Mouse (Mus musculus) frontal cortex, postnatal 14 days (tissue): Measurements from ENCODE around the gene Trpv6.

ENCODE experiments used
- DNase-seq, 2 experiments: peaks; one replicate each; pipeline ENCODE4 v3.0.0; 2022; ENCODE audit warnings: low spot score in 2 of 2

Gene Trpv6

DNA sequence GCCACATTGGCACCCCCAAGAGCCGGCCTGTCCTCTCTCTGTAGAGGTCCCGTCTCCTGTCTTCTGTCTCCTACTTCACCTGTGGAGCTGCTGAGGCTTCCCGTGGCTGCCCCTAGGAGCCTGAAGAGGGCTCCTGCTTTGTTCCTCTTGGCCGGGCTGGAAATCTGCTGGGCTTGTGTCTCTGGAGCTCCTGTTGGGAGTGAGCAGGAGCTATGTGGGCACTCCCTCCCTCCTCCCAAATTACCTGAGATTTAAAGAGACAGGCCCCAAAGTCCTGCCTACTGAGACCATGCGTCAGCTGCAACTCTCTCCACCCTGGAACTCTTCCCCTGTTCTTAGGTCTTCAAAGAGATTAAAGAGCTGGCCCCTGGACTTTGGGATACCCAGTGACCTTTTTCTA is at the start of gene Trpv6:
Gene Trpv6 (minus strand): TSS at position 228 of the 400 bp plus-strand sequence.
- no peak for DNase-seq

DNA sequence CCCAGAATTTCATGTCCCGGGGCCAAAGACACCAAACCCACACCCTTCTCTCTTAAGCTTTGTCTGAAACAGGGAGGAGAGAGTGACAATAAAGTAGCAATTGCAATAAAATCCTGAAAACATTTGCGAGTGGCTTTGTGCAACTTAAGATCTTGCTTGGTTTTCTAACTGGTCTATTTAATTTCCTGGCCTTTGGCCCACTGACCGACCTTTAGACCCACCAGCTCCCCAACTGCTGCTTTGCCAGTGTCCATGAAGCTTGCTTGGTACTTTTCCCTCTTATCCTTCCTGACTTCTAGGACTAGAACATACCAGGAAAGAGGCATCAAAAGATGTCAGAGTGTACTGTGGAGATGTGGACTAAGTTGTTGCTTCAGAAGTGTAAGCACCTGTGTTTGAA is 49.4 kb upstream of the Trpv6 start:
- DNase-seq, result no peak

DNA sequence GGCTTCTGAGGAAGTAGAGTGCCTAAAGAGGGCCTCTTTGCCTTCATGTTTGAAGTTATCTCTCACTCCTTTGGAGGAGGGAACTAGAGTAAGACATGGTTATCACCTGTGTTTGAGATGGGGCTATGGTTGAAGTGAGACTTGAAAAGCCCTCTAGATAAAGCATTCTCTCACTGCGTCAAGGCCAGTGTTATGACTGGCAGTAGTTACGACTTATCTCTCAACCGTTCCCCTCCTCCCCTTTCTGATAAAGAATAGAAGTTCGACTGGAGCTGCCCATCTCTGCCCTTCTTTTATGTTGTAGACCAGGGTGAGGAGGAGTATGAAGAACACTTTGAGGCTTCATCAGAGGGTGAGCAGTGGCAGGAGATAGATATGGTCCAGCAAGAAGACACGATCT is 48.7 kb upstream of the Trpv6 start:
- no peak for DNase-seq

DNA sequence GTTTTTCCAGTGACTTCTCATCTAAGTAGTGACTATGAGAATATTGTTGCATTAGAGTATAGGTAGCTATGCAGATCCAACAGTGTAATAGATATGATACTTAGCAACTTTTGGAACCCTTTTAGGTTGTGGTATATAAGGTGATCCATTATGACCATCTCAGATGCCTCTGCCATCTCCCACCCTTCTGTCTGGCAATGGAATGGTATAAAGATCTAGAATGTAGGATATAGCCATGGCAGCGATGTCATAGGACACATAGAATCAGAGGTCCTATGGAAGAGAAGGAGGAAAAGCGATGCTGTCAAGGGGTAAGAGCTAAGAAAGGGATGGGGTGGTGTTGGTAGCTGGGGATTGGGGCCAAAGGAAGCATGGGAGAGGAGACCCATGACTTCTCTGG is 47.9 kb upstream of the Trpv6 start, which contains the start of gene Llcfc1:
Gene Llcfc1 (plus strand): TSS at position 301 of the 400 bp plus-strand sequence.
- DNase-seq, result no peak

DNA sequence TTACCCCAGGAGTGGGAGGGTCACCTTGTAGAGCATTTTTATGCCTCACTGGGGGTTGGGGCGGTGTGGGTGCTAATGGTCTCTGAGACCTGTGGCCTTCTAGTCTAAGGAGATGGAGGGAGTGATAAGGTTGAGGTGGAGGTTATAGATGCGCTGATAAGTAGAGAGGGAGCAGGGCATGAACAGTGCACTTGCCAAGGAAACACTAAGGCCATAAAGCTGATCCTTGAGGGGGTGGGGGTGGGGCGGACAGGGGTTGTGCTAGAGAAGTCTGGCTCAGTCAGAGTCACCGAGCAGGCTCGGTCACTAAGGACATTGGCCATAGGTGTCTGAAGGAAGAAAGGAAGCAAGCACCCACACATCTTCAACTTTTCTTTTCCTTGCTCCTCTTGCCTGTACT is 45.5 kb upstream of the Trpv6 start:
- DNase-seq, result no peak

DNA sequence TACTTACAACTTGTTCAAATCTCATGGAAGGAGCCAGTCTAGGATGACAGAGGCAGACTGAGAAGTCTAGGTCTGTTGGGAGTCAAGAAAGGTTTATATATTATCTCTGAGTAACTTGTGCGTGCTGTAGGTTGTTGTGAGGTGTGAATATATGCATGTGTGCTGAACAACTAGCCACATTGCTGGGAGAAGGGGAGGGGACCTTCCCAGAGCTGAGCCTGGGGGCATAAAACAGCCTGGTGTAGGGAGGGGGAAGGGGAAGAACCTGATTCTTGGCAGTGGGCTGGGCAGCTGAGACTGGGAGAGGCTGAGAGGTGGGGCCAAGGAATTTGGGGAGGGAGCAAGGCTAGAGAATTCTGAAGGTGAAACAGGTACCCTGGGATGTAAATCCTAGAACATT is 44.5 kb upstream of the Trpv6 start, which contains the start of gene Trpv5:
Gene Trpv5 (minus strand): TSS at position 101 of the 400 bp plus-strand sequence.
- no peak for DNase-seq

DNA sequence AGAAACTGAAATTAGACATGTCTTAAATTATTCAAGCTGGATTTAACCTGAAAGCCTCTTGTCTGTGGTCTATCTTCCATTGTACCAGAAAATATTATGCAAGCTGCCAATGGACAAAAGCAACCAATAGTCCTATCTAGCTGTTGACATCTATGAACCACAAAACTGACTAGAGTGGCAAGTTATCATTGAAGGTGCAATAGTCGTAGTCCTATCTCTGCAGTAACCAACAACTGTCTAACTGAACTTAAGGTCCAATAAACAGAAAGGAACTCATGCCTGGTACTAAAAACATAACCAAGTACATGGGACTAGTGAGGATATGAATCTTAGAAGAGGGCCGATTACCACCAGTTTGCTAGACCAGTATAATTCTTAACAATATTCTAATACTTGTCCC is 40.3 kb upstream of the Trpv6 start:
- DNase-seq, result no peak

DNA sequence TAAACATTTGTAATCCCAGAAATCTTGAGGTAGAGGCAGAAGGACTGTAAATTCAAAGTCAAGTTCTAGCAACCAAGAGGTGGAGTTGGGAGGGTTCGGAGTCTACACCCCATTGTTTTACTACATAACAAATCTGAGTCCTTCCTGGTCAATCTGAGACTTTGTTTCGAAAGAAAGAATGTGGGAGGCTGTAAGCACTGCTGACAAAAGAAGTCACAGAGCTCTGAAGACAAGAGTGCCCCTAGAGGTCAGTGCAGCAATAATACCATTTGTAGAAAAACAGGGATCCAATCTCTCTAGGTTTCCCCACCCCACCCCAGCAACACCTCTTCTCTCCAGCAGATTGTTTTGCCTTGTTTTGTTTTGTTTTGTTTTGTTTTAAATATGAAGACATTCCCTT is 26.1 kb upstream of the Trpv6 start:
- no peak for DNase-seq

DNA sequence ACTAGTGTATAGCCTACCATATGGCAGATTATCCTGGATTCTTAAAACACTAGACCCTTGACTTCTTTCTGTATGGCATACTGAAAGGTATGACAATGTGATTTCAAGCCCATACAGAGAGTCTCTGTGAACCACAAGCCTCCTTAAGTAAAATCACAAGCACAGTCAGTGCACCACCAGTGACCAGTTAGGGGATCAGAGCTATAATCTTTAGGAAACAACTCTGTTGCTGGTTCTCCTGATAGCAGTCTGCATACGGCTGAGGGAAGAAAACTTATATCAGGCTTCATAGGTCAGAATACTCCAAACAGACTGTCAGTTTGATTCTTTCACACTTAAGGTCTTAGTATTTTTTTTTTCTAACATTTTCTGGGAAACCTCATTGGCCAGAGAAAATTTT is 22.3 kb upstream of the Trpv6 start:
- no peak for DNase-seq

DNA sequence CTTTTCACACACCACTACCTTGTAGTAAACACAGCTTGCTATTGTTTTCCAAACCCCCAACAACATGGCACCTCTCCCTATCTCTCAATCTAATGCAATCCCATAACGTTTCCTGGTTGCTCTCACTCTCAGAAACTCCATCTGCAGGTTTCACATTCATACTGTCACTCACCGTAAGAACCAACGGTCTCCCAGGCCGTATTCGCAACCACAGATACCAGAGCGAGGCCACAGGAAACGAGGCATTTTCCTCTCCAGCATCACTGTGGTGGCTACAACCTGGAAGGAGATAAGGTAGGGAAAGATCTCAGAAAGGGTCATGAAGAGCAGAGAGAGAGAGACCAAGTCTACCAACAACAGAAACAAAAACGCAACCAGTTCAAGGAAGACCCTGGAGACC is 18.4 kb upstream of the Trpv6 start:
- DNase-seq, result no peak

DNA sequence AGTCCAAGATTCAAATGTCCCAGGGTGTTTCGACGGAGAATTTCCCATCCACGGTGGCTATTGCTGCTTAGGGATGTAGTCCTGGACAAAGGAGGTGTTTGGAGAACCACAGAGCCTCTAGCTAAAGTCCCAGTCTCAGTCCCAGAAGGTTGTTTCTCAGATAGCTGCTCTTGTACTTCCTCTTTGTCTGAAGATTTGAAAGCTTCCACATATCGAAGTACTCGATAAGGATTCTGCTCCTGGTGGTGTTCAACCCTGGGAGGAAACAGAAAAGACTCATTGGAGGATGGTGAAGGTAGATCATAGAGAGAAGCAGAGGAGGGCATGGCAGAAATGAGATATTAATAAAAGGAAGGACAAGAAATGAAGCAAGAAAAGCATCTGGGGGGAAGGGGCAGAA is 17.0 kb upstream of the Trpv6 start:
- no peak for DNase-seq

DNA sequence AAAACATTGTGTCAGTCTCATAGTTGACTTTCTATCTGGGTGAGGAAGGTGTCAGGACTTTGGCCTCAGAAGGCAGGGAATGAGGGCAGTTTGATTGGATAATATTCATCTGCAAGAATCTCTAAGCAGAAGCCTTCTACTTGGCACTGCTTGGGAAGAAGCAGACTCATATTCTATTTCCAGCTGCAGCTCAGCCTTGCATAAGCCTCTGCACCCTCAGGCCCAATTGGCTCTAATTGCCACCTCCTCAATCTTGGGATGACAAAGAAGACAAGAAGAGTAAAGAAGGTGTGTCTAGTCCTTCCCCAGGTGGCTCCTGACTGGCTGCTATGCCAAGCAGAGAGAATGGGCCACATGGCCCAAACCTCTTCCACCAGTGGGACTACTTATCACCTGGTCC is 10.5 kb upstream of the Trpv6 start:
- no peak for DNase-seq

DNA sequence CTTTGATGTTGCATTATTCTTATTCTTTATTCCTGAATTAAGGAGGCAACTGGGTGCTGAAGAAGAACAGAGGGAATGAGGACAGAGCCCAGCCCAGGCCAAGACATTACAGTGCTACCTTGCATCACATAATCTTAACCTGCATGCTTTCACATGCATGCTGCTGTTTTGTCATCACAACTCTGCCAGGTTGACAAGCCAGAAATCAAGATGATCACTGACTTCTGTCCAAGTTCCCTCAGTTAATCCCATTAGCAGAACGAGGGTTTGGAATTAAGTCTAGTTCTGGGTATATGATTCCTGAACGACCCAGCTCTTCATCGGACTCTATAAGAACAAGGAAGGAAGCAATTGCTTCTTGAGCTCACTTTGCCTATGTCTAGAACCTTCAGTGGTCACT is 10.0 kb upstream of the Trpv6 start:
- DNase-seq, result no peak

DNA sequence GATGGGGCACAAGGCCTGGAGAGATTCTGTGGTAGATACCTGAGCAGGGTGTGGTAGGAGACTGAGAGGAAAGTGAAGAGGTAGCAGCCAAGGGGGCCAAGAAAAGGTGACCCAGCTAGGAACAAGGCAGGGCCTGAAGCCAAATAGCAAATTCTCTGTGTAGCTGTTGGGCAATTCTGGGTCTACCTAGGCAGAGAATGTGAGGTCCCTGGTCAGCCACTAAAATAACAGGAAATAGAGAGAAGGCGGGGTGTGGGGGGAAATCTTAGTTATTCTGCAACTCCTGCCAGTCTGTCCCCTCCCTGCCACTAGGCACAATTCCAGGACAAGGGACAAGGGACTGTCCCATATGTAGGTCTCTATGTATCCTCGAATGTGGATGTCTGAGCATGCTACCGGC is 7.0 kb upstream of the Trpv6 start:
- DNase-seq, result no peak

DNA sequence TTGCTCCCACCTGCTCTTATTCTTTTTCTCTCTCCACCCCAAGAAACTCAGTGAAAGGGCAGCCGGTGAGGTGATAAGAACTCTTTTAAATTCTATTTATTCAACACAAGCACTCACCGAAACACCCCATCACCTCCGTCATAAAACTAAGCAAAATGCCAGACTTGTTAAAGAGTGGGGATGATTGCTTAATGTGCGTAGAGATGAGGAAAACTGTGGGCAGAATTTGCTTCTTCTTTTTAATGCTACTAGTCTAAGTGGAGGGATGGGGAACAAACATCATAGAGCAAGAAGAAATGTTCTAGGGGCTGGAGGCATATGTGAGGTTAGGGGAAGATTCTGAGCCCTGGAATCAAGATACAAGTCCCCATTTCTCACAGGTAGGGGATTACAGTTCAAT is 6.6 kb upstream of the Trpv6 start:
- no peak for DNase-seq

DNA sequence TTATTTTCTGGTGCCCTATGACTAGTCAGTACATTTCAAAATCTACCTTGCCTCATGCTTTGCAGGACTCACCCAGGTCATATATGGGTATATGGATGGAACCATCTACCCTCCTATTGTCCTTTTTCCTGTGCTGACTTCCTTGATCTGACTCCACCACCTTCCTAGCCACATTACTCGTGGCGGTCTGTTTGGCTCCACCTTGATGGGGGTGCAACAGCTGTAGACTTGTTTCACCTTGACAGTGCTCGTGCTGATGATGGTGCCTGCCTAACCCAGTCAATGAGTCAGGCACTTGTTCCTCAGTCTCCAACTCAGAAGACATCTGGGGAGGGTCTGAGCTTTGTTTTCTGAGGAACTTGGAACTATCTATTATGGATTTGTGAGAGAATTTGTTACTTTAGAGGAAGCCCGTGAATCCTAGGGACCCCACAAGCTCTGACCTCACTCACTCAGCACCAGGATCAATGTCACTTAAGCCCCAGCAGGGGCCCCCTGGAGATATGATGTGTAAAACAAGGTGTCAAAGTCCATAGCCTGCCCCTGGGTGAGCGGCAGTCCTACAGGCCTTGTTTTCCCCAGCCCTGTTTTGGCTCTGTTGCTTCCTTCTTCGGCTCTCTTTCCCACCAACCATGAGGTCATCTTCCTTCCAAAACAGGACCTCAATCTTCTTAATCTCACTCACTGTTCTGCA is 5.1 kb upstream of the Trpv6 start:
- DNase-seq, result no peak

DNA sequence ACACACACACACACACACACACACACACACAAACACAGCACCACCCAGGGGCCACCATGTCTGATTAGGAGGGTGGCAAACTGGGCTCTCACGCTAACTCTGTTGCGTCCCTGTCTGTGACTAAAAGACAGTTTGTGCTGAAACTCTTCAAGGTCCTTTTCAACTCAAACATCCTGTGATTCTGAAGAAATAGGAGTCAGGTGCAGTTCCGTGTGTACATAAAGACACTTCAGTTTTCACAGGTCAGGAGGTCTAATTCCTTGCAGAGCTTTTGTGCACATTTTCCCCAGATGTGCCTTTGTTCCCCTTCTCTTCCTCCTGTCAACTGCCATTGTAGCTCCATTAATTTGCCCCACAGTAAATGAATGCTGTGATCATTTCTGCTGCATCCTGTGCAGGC is 4.2 kb upstream of the Trpv6 start:
- no peak for DNase-seq

DNA sequence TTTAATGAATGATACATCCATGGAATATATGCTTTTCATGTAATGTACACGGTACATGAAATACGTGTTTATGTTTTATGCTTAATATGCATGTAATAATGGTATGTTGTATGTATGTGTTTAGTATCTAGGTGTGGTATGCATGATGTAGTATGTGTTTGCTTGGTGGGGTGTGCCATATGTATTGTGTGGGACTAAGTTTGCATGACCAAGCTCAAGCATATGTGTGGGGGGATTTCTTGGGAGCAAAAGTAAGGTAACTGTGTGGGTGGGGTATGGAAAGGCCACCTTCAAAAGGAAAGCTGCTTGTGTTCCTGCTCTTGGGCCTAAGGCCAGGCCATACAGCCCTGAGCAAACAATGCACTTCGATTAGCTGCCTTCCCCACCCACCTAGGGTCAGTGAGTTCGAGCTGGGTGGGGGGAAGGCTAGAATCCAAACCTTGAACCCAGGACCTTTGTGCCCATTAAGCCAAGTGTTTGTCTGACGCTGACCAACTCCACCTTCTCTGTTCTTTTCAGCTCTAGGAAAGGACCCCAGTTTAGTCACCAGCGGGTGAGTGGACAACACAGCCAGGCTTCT is 1.8 kb upstream of the Trpv6 start:
- no peak for DNase-seq

DNA sequence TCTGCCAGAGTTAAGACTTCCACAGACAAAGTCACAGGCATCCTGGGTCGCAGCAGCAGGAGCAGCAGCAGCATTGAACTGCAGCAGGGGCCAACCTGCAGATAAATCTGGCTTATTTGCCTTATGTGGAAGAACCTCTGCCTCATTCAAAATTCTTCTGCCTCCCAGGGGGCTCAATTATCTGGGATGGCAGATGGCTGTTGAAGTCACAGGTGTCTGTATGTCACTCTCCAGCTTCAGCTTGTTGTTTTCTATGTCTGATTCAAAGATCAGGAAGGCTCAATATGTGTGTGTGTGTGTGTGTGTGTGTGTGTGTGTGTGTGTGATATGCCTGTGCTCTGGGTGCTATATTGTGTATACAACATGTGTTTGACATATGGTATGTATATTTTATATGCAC is 1.2 kb upstream of the Trpv6 start:
- DNase-seq, result no peak

DNA sequence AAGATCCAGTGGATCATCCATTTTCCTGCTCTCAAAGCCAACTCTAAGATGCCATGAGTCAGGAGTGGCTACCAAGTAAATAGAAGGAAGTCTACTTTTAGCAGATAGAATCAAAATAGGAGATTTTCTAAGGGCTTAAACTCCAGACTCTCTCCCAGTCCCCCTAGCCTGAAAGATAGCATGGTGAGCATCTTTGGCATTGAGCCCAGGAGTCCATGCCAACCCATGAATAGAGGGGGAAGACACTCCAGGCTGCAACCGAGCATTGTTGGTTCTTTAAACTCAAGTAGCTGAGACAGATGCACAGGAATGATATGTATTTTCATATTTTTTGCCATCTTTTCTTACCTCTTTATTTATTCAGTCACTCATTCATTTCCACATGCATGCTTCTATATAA is 994 bp downstream of the Trpv6 start:
- DNase-seq, result no peak

DNA sequence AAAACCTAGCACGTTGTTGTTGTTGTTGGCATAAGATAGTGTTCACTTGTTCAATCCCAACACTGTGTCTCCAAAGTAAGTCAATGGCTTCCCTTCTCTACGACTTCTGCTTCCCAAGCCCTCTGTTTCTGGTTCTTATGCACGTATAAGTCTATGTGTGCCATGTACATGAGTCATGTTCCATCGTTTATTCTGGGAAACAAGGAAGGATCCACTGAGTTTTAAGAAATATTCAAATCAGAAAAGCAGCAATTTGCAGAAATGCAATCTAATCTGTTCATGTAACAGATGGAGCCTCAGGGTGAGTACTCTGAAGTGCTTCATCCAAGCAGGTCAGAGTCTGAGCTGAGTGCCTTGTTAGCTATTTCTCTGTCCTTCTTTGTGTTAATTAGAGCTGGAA is 4.7 kb downstream of the Trpv6 start:
- DNase-seq, result no peak

DNA sequence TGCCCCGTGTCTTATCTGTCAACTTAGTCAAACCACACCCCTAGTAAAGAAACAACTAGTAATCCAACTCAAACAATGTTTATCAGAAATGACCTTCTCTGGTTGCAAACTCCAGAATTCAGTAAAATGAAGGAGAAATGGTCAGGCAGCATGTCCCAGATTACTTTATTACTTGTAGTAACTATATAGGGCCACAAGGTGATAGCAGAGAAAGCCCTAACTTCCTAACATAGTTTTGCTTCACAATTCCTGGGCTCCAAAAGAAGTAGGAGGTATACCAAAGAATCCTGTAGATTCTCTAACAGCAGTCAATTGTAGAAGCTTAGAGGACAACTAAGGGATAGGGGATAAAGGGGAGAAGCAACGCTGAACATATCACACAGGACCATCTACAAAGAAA is 5.4 kb downstream of the Trpv6 start:
- DNase-seq, result no peak

DNA sequence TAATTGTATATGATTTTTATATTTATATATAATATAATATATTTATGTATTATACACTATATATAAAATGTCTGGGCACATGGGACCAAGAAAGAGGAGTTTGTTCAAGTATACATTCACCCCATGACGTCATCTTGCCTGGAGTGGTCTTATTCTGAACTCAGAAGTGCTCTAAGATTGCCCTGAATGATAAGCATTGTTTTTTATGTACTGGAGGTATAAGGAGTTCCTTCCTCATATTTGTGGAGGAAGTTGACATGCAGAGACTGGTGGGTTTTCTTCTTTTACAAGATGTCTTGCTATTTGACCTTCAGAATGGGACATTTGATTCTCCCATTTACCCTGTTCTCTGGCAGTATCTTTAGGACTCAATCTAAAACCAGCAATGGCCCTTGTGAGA is 8.0 kb downstream of the Trpv6 start:
- no peak for DNase-seq

DNA sequence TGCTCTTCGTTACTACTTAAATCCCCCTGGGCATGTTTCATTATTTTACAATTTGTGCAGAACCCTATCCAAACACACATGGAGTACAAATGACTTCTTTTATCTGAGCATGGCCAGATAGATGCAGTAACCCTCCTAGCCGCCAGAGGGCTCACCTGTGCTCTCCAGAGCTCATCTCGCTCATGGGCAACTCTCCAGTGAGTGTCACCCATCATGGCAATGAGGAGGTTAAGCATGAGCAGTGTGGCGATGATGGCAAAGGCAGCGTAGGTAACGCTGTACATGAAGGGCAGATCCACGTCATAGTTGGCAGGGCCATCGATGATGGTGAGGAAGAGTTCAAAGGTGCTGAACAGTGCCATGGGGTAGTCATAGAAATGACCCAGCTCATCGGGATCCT is 13.5 kb downstream of the Trpv6 start:
- no peak for DNase-seq
